Mouse (Mus musculus) MEL-GATA-1-ER (cell line): ENCODE measurements at regions not wholly inside any gene's neighbourhood (a gene's known extent, or its start where the extent isn't known, plus 50 kb on each side); places are given as distances from the start of the nearest gene placed in this dataset.
A peak's percentile ranks its signal among the peaks of the same experiment; 100 is the strongest.

ENCODE experiments used
- DNase-seq: peaks from one replicate; pipeline ENCODE4 v3.0.0-alpha.2; 2012; ENCODE audit warnings: low read depth; ENCODE audit errors: extremely low read depth

- DNase-seq = no peak
Measured at GRCm38 (mm10) chrX:139392777-139393176, 59.3 kb downstream of the Trap1a start.

GRCm38 (mm10) chrX:139416701-139417100, 63.5 kb upstream of the D330045A20Rik start:
- peak; percentile 59 for DNase-seq

- no peak for DNase-seq
Measured at GRCm38 (mm10) chrX:139419867-139420266, 60.3 kb upstream of the D330045A20Rik start.

- DNase-seq = peak; percentile 26
Measured at GRCm38 (mm10) chrX:139424307-139424706, 55.9 kb upstream of the D330045A20Rik start.
